Mouse (Mus musculus) heart, embryonic 15.5 days (tissue): ENCODE results near the gene Tipin. TPM values are rescaled to one million over a fixed set of nuclear protein-coding genes. Genes with fewer than 3 reads are reported as not detected.
A peak's percentile ranks its signal among the peaks of the same experiment; 100 is the strongest.

Experiments used
- ATAC-seq: fragments of 200-750 bp; cut with Nextera tagmentation; replicated peaks from 2 replicates; pipeline ENCODE4 v1.8.0; 2017; ENCODE audit warnings: low read depth, moderate TSS enrichment; ENCODE audit not compliant: insufficient number of reproducible peaks, insufficient read depth, low FRiP score
- H3K27ac ChIP-seq: fragments of 300-500 bp; sonication (generic); 2 replicates; pipeline ENCODE4 v1.5.1; 2015; ENCODE audit warnings: mild to moderate bottlenecking, inconsistent platforms
- H3K27me3 ChIP-seq: fragments of 300-500 bp; sonication (generic); 2 replicates; pipeline ENCODE4 v1.6.1; 2015; ENCODE audit warnings: inconsistent platforms
- H3K36me3 ChIP-seq: fragments of 300-500 bp; sonication (generic); 2 replicates; pipeline ENCODE4 v1.6.1; 2015; ENCODE audit warnings: mild to moderate bottlenecking, inconsistent platforms
- H3K4me1 ChIP-seq: fragments of 300-500 bp; sonication (generic); replicated peaks from 2 replicates; pipeline ENCODE4 v1.6.1; 2015; ENCODE audit warnings: inconsistent platforms
- H3K4me2 ChIP-seq: fragments of 300-500 bp; sonication (generic); 2 replicates; pipeline ENCODE4 v1.6.1; 2015; ENCODE audit warnings: inconsistent platforms, mild to moderate bottlenecking, moderate library complexity
- H3K4me3 ChIP-seq: fragments of 300-500 bp; sonication (generic); 2 replicates; pipeline ENCODE4 v1.5.1; 2015; ENCODE audit warnings: mild to moderate bottlenecking, inconsistent platforms
- H3K9ac ChIP-seq: fragments of 300-500 bp; sonication (generic); 2 replicates; pipeline ENCODE4 v1.6.1; 2015; ENCODE audit warnings: mild to moderate bottlenecking, inconsistent platforms
- H3K9me3 ChIP-seq: fragments of 300-500 bp; sonication (generic); replicated peaks from 2 replicates; pipeline ENCODE4 v1.6.1; 2016; ENCODE audit warnings: inconsistent platforms
- WGBS: fragments of 180-500 bp; shearing (Covaris S2); methylation state at CpG from one replicate; pipeline ENCODE4 v1.1.7; 2015; ENCODE audit warnings: mixed read lengths; 5-methylcytosine and 5-hydroxymethylcytosine counted together
- polyA plus RNA-seq: library from polyadenylated mRNA; unstranded; fragments of >200 nt; fragmentation: Nextera tagmentation; extraction: Ambion mirVana; gene quantifications from 2 replicates; pipeline ENCODE4 v1.2.1, GENCODE M21; 2015

Gene Tipin
- 98.0 and 113 TPM in 2 replicates for polyA plus RNA-seq

DNA sequence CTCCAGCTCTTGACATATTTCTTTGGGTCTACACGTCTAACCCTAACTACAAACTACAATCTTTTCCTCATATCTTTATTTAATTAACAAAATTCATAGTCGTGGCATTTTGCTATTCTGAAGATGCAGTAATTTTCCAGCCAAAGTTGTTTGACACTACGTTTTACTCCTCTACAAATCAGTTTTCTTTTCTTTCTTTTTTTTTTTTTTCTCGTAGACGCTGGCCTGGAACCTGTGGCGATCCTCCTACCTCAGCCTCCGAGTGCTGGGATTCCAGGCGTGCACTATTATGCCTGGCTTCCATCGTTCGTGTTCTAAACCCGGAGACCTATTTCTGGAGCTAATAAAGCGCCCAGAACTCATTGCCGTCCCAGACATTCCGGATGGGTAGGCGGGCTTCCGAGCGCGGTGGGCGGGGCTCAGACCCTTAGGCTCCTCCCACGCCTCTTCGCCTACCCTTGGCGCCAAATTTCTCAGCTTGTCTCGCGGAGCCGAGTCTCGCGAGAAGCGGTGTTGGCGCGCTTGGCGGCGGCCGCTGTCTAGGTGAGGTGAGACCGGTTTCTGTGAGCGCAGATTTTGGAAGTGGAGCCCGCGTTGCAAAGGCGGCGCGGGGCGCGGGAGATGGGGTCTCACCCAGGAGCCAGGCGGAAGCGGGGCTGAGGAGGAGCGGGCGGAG lies at the start of gene Tipin:
Gene Tipin, plus strand, starts transcription at position 477 of the 676 bp plus-strand sequence.
- Histone ChIP-seq H3K9ac (peak within 1 kb of the TSS; percentile 92), H3K27ac (peak within 1 kb of the TSS; percentile 91), H3K4me3 (peak within 1 kb of the TSS; percentile 87), H3K4me1 (peaks cover 10% of the 10 kb centered on the region), H3K36me3 (no peaks in the 10 kb centered on the region), H3K9me3 (no peaks in the 10 kb centered on the region), H3K4me2 (peak within 1 kb of the TSS; percentile 78), H3K27me3 (no peaks in the 10 kb centered on the region)
- peak; percentile 95 for ATAC-seq
- 2% methylated on average over 46 of the region's 46 CpGs for WGBS

GRCm38 (mm10) chr9:64231674-64232073 lies 49.7 kb upstream of the Tipin start:
- Histone ChIP-seq H3K9me3 (no peaks in the 10 kb centered on the region), H3K4me1 (peaks cover 36% of the 10 kb centered on the region), H3K9ac (no peak overlapping the region), H3K4me2 (no peak overlapping the region), H3K27me3 (no peaks in the 10 kb centered on the region), H3K36me3 (no peaks in the 10 kb centered on the region), H3K27ac (peak overlapping the region; percentile 67), H3K4me3 (no peak overlapping the region)
- no peak for ATAC-seq
- 61% methylated on average over 3 of the region's 3 CpGs for WGBS

DNA sequence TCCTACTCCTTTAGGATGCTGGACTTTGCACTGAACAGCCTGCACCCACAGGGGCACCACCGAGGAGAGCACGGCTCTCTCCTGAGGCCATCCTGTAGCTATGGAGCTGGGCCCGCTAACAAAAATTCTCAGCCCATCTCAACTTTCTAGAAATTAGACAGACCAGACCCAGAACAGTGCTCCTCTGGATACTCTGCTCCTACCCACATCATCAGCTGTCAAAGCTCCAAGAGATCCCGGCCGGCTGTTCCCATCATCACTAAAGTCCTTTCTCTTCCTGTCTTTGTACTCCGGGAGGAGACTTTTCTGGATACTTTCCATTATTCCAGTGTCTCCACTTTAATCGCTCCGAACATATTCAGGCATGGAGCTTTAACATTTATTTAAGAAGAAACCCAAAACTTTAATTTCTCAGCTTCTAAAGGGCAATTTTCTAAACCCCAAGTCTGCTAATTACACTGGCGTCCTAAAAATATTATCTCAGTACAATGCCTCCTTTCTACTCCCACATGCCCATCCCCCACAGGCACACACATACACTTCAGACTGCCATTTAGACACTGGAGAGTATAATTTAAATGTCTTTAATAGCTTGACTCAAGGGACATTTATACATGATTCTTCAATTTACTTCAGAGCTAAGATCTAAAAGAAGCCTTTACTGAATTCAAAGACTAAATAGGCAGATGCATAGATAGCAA lies 49.0 kb upstream of the Tipin start:
- 51% methylated on average over 9 of the region's 9 CpGs for WGBS
- H3K4me2 ChIP-seq = 0 out of 2 replicates have a peak overlapping the region, but pooled peaks have one; percentile 23
- H3K9me3 ChIP-seq = no peaks in the 10 kb centered on the region

DNA sequence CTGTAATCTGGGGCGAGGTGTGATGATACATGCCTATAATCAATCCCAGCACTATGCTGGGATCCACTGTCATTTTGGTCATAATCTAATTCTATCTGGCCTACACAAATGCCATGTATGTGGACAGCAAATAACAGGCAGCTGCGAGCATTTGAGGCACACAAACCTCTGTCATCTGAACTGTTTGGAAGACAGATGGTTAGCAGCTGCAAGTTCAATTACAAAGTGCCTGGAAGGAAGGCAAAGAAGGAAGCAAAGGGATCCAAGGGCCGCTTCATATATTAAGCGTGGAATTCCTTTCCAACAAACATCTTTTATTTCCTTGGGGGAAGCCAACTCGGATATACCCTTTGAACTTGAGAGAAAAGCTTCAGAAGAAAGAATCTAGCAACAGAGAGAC lies 47.7 kb upstream of the Tipin start:
- Histone ChIP-seq H3K4me3 (no peak overlapping the region), H3K27me3 (no peaks in the 10 kb centered on the region), H3K9ac (no peak overlapping the region), H3K27ac (peak overlapping the region; percentile 57), H3K4me1 (peaks cover 30% of the 10 kb centered on the region), H3K36me3 (no peaks in the 10 kb centered on the region), H3K9me3 (no peaks in the 10 kb centered on the region), H3K4me2 (no peak overlapping the region)
- ATAC-seq = no peak
- WGBS = 64% methylated on average over 5 of the region's 5 CpGs

More for the DNA sequence above, 49.0 kb upstream of the Tipin start:
- no peak for ATAC-seq
- peak overlapping the region; percentile 67 for H3K27ac ChIP-seq
- peaks cover 35% of the 10 kb centered on the region for H3K4me1 ChIP-seq
- H3K27me3 ChIP-seq = no peaks in the 10 kb centered on the region
- H3K36me3 ChIP-seq = no peaks in the 10 kb centered on the region
- H3K4me3 ChIP-seq = no peak overlapping the region
- H3K9ac ChIP-seq = no peak overlapping the region

GRCm38 (mm10) chr9:64234768-64235435 lies 46.5 kb upstream of the Tipin start, which contains the start of gene Uchl4:
Gene Uchl4 (plus strand): TSS chr9:64235201.
- Histone ChIP-seq H3K9me3 (no peaks in the 10 kb centered on the region), H3K9ac (no peak within 1 kb of the TSS), H3K4me1 (peaks cover 25% of the 10 kb centered on the region), H3K4me3 (no peak within 1 kb of the TSS), H3K27me3 (no peaks in the 10 kb centered on the region), H3K4me2 (no peak within 1 kb of the TSS), H3K36me3 (no peaks in the 10 kb centered on the region), H3K27ac (peak within 1 kb of the TSS; percentile 57)
- 91% methylated on average over 8 of the region's 8 CpGs for WGBS
- ATAC-seq = no peak

DNA sequence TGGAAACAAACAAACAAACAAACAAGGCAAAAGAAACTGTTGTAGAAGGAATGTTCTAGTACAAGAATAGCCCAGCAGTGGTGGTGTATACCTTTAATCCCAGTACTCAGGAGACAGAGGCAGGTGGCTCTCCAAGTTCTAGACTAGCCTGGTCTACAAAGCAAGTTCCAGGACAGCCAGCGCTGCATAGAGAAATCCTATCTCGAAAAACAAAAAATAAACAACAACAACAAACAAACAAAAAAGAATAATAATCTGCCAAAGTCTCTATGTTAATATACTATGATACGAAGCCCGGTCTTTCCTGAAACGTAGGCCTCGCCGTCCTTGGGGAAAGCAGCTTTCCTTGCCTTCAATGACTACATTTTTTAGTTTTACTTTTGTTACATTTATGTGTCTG lies 45.3 kb upstream of the Tipin start:
- H3K27ac ChIP-seq = no peak overlapping the region
- no peak overlapping the region for H3K4me2 ChIP-seq
- 93% methylated on average over 7 of the region's 7 CpGs for WGBS
- no peak overlapping the region for H3K9ac ChIP-seq
- peaks cover 29% of the 10 kb centered on the region for H3K4me1 ChIP-seq
- H3K9me3 ChIP-seq = no peaks in the 10 kb centered on the region
- ATAC-seq = no peak
- no peaks in the 10 kb centered on the region for H3K36me3 ChIP-seq
- H3K4me3 ChIP-seq = no peak overlapping the region
- H3K27me3 ChIP-seq = no peaks in the 10 kb centered on the region

DNA sequence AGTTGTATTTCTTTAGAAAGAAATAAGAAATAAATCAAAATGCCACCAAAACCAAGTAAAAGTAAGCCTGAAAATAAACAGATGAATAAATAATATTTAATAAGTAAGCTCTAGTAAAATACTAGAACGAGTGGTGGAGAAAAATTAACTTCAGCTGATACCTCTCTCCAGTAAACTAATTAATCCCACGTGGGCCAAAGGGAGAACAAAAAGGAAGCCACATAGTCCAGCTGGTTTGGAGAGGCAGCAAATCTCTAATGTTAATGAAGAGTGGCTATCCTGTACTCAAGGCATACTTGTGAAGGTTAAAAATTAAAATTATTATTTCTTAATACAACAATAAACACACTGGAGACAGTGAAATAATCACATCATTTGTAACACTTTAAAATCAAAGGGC lies 41.3 kb upstream of the Tipin start:
- Histone ChIP-seq H3K4me3 (no peak overlapping the region), H3K27me3 (no peaks in the 10 kb centered on the region), H3K9ac (no peak overlapping the region), H3K4me1 (peaks cover 8% of the 10 kb centered on the region), H3K27ac (no peak overlapping the region), H3K36me3 (no peaks in the 10 kb centered on the region), H3K4me2 (peak overlapping the region; percentile 40; the same call in 1 of the 2 replicates), H3K9me3 (no peaks in the 10 kb centered on the region)
- no peak for ATAC-seq
- WGBS = 44% methylated on average over 2 of the region's 2 CpGs

GRCm38 (mm10) chr9:64240681-64241080 lies 40.7 kb upstream of the Tipin start:
- peaks cover 8% of the 10 kb centered on the region for H3K4me1 ChIP-seq
- 21% methylated on average over 8 of the region's 8 CpGs for WGBS
- no peaks in the 10 kb centered on the region for H3K27me3 ChIP-seq
- H3K9me3 ChIP-seq = no peaks in the 10 kb centered on the region
- H3K4me2 ChIP-seq = peak overlapping the region; percentile 40; the same call in 1 of the 2 replicates
- ATAC-seq = no peak
- H3K27ac ChIP-seq = peak overlapping the region; percentile 10; the same call in 1 of the 2 replicates
- no peak overlapping the region for H3K4me3 ChIP-seq
- H3K36me3 ChIP-seq = no peaks in the 10 kb centered on the region
- 0 out of 2 replicates have a peak overlapping the region, but pooled peaks have one; percentile 0 for H3K9ac ChIP-seq

GRCm38 (mm10) chr9:64242381-64242831 lies 39.0 kb upstream of the Tipin start:
- no peaks in the 10 kb centered on the region for H3K9me3 ChIP-seq
- no peak overlapping the region for H3K27ac ChIP-seq

GRCm38 (mm10) chr9:64249371-64249770 lies 32.0 kb upstream of the Tipin start:
- WGBS = 85% methylated on average over 1 of the region's 1 CpGs
- Histone ChIP-seq H3K4me1 (peaks cover 19% of the 10 kb centered on the region), H3K27me3 (no peaks in the 10 kb centered on the region), H3K4me2 (no peak overlapping the region), H3K36me3 (no peaks in the 10 kb centered on the region), H3K27ac (no peak overlapping the region), H3K9me3 (no peaks in the 10 kb centered on the region), H3K9ac (no peak overlapping the region), H3K4me3 (no peak overlapping the region)
- ATAC-seq = no peak

More at GRCm38 (mm10) chr9:64242381-64242831, 39.0 kb upstream of the Tipin start:
- H3K36me3 ChIP-seq = no peaks in the 10 kb centered on the region
- WGBS = 51% methylated on average over 6 of the region's 6 CpGs
- no peak overlapping the region for H3K9ac ChIP-seq
- H3K4me3 ChIP-seq = no peak overlapping the region
- peaks cover 8% of the 10 kb centered on the region for H3K4me1 ChIP-seq
- ATAC-seq = no peak
- no peak overlapping the region for H3K4me2 ChIP-seq
- H3K27me3 ChIP-seq = no peaks in the 10 kb centered on the region

- Histone ChIP-seq H3K27me3 (no peaks in the 10 kb centered on the region), H3K36me3 (no peaks in the 10 kb centered on the region), H3K4me2 (no peak overlapping the region), H3K27ac (no peak overlapping the region), H3K9ac (no peak overlapping the region), H3K9me3 (no peaks in the 10 kb centered on the region), H3K4me1 (peaks cover 19% of the 10 kb centered on the region), H3K4me3 (no peak overlapping the region)
- ATAC-seq = no peak
These were observed 31.2 kb upstream of the Tipin start for GRCm38 (mm10) chr9:64250111-64250730.
